Comparison of ENCODE assay signal across 46 mouse cellular contexts in genomic region chr1:179760553-179760952, GRCm38 (mm10). TPM values are rescaled to one million over a fixed set of nuclear protein-coding genes. Genes with fewer than 3 reads are reported as not detected.
"Had no signal": no experiment of that assay in that cellular context is flagged by ENCODE, and none has a peak within 500 bp of the region (broad histone marks: within the 10 kb centered on the region; RNA-seq: fewer than 3 reads in every experiment).

No protein-coding gene starts in this region.

- H3K4me3 ChIP-seq: limb, embryonic 10.5 days; limb, embryonic 12.5 days; limb, embryonic 13.5 days; limb, embryonic 15.5 days; liver, embryonic 12.5 days; liver, embryonic 13.5 days; liver, embryonic 15.5 days; lung, embryonic 15.5 days; megakaryocyte, embryonic 14.5 days; midbrain, embryonic 10.5 days; midbrain, embryonic 12.5 days; midbrain, embryonic 13.5 days; midbrain, embryonic 15.5 days; myocyte; neural tube, embryonic 12.5 days had no signal

- H3K27ac ChIP-seq: limb, embryonic 10.5 days; limb, embryonic 12.5 days; limb, embryonic 13.5 days; limb, embryonic 15.5 days; liver, embryonic 12.5 days; liver, embryonic 13.5 days; liver, embryonic 14.5 days; liver, embryonic 15.5 days; lung, embryonic 15.5 days; macrophage; midbrain, embryonic 10.5 days; midbrain, embryonic 12.5 days; midbrain, embryonic 13.5 days; midbrain, embryonic 15.5 days; neural tube, embryonic 12.5 days had no signal

- DNase-seq: left cerebral cortex, postnatal 4 days; liver; liver, embryonic 13.5 days; liver, postnatal 0 days; lung, adult 18-20 months; lung, adult 2 months; lung, embryonic 14.5 days; lung, postnatal 10 days; lung, postnatal 14 days; lung, postnatal 36 days; lung, postnatal 4 days; midbrain, embryonic 14.5 days had no signal

- H3K9me3 ChIP-seq: limb, embryonic 10.5 days; limb, embryonic 12.5 days; limb, embryonic 13.5 days; limb, embryonic 15.5 days; liver, embryonic 12.5 days; liver, embryonic 13.5 days; liver, embryonic 15.5 days; lung, embryonic 15.5 days; megakaryocyte, embryonic 14.5 days; midbrain, embryonic 10.5 days; midbrain, embryonic 12.5 days; midbrain, embryonic 13.5 days; midbrain, embryonic 15.5 days; neural tube, embryonic 12.5 days had no signal

- H3K9ac ChIP-seq: limb, embryonic 12.5 days; limb, embryonic 13.5 days; limb, embryonic 15.5 days; liver, embryonic 12.5 days; liver, embryonic 13.5 days; liver, embryonic 14.5 days; liver, embryonic 15.5 days; liver, postnatal 0 days; lung, embryonic 14.5 days; lung, embryonic 15.5 days; midbrain, embryonic 12.5 days; midbrain, embryonic 13.5 days; midbrain, embryonic 15.5 days; neural tube, embryonic 12.5 days had no signal

- H3K27me3 ChIP-seq: limb, embryonic 12.5 days; limb, embryonic 13.5 days; limb, embryonic 15.5 days; liver, embryonic 12.5 days; liver, embryonic 13.5 days; liver, embryonic 15.5 days; lung, embryonic 15.5 days; megakaryocyte, embryonic 14.5 days; midbrain, embryonic 12.5 days; midbrain, embryonic 13.5 days; midbrain, embryonic 15.5 days; neural tube, embryonic 12.5 days had no signal

- H3K4me1 ChIP-seq: limb, embryonic 10.5 days; limb, embryonic 12.5 days; limb, embryonic 13.5 days; limb, embryonic 15.5 days; liver, embryonic 12.5 days; liver, embryonic 13.5 days; liver, embryonic 15.5 days; lung, embryonic 15.5 days; megakaryocyte, embryonic 14.5 days; midbrain, embryonic 10.5 days; midbrain, embryonic 12.5 days; midbrain, embryonic 13.5 days; midbrain, embryonic 15.5 days; neural tube, embryonic 12.5 days had no signal

- ATAC-seq: liver, embryonic 12.5 days; liver, postnatal 0 days; lung, postnatal 0 days; midbrain, embryonic 13.5 days; midbrain, embryonic 15.5 days; midbrain, embryonic 16.5 days had no signal

RNA-seq across cellular contexts. Expression of gene Kif28, which starts 15.5 kb away (rescaled TPM):
- total RNA-seq: liver, adult 2 months; megakaryocyte progenitor cell, adult 5-6 weeks; megakaryocyte, adult 5-6 weeks; megakaryocyte-erythroid progenitor cell, adult 5-6 weeks; monocyte, adult 5-6 weeks had no signal
- polyA plus RNA-seq: limb, embryonic 12.5 days; limb, embryonic 13.5 days; liver, adult 2 months; liver, embryonic 11.5 days; liver, embryonic 12.5 days; liver, embryonic 13.5 days; liver, embryonic 15.5 days; liver, embryonic 16.5 days; liver, postnatal 0 days; lung, embryonic 14.5 days; lung, embryonic 15.5 days; lung, embryonic 16.5 days; lung, postnatal 0 days; macrophage; midbrain, embryonic 11.5 days; midbrain, embryonic 12.5 days; midbrain, embryonic 14.5 days; midbrain, embryonic 15.5 days; midbrain, embryonic 16.5 days; midbrain, postnatal 0 days; neural tube, embryonic 11.5 days had no signal

RNA-seq across cellular contexts. Expression of gene Gm10518, which starts 42.6 kb away (rescaled TPM):
- total RNA-seq: left cerebral cortex, postnatal 10 days; left cerebral cortex, postnatal 14 days; left cerebral cortex, postnatal 25 days; left cerebral cortex, postnatal 36 days; liver, adult 2 months; megakaryocyte progenitor cell, adult 5-6 weeks; midbrain, postnatal 0 days; monocyte, adult 5-6 weeks had no signal
- polyA plus RNA-seq: limb, embryonic 14.5 days; liver, adult 2 months; lung, adult 2 months; lung, embryonic 14.5 days; lung, embryonic 15.5 days; lung, embryonic 16.5 days; lung, postnatal 0 days; macrophage; midbrain, embryonic 14.5 days; midbrain, embryonic 16.5 days; midbrain, postnatal 0 days had no signal
